Mouse (Mus musculus) heart, postnatal 14 days (tissue): ENCODE data around the gene Ankar. TPM values are rescaled to one million over a fixed set of nuclear protein-coding genes. Genes with fewer than 3 reads are reported as not detected.

Experiments used
- DNase-seq, 2 experiments: peaks; one replicate each; pipeline ENCODE4 v3.0.0; 2021 to 2022
- intact Hi-C: fragments of 180-260 bp; cut with DNase I; formaldehyde crosslinking; loops from one replicate; pipeline ENCODE4 v1.15.1; 2025
- total RNA-seq, 2 experiments: library from RNA; stranded (reverse); gene quantifications; 2 replicates each; pipeline ENCODE4 v1.2.3; 2021

Ankar gene
- total RNA-seq, 2 experiments from 2014 or later, result not detected

DNA sequence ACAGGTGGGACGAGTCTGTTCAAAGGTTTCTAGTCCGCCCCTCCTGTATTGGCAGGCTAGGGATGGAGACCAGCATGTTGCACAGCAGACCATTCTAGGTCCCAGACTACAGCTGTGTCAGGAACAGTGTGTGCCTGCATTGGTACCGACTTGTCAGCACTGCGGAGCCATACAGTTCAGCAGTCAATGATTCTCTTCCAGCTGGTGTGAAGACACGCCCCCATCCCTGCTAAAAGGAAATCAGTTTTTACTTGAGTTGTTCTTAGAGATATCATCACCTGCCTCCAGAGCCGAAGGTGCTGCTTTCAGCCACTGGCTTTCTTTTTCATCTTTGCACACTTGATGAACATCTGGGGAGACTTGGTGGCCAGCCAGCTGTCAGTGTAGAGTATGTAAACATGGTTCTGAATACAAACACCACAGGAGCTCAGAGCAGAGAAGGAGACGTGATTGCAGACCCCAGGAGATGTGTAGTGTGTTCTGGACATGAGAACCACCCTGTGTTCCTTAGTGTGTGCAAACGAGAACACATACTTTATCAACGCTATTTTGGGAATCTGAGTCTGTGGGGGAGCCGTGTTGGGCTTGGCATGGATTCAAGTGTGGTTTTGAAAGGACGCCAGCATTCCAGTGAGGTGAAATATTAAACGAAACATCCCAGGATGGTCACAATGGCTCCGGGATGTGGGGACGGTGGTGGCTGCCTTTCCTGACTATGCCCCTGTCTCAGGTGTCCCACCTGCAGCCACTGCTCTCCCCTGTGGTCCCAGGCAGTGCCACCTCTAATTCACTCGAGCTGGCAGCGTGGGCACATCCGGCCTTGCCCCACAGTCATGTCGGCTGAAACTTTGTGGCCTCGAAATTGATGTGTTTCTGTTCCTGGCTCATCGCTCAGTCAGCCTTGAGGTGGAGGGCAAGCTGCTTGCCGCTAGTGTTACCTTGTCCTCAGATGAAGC lies 101.0 kb downstream of the Ankar start:
- DNase-seq, result peak; percentile 63 to 79
- intact Hi-C loops, result no loop called here

DNA sequence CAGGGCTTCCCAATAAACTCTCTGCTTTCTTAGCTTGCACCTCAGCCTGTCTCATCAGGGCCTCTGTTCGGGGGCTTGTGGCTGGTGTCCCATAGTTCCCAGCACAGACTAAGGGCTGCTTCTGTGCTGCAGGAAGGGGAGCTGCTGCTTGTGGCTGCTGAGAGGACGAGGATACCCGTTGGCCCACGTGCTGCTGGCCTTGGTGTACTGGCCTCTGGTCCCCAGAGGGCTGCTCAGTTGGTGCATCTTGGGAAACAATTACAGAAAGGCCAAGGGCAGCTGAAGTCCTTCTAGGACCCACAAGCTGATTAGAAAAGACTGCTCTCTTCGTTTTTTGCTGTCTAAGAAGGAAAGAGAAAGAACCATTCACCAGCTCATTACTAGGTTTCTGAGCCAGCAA lies 104.1 kb downstream of the Ankar start:
- DNase-seq, result no peak
- intact Hi-C loops, result no loop called here

DNA sequence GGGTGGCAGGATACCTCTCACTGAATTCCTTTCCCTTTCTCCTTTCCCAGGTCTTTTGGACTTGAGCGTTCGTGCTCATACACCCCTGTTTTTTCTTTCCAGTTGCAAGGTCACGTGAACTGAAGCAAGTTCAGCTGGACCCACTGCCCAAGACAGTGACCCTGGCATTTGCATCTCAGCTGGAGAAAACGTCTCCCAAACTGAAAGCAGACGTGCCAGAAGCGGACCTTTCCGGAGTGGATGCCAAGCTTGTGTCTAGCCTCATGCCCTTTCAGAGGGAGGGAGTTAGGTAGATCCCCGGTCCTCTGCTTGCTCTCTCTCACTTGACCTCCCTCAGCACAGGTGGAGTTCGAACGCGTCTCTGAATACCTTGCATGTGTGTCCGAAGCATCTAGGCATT lies 104.7 kb downstream of the Ankar start:
- intact Hi-C loops, result no loop called here
- no peak for DNase-seq

DNA sequence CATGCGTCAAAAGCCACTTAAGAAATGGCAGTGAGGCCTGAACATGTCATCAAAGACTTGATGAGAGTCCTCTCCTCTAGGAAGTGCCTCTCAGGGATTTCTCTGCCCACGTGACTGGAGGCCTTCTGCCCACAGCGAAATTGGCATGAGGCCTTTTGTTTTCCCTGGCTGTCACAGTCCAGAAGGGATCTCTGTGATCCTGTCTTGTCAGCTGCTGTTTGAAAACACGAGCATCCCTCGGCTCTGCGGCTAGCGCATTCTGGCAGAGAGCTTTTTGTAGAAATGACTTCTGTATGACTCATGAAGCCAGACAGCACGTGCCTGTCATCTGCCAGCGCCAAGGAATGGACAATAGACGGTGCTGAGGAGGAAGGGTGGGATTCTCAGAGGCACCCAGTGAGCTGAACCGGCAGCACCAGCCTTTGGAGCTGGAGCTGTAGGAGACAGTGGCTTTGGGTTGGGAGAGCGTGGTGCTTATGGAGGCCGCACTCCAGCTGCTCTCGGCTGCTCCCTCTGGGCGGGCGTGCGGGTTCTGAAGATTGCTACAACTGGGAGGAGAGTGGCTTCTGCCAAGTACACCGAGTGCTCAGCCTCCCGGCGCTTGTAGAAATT lies 106.9 kb downstream of the Ankar start:
- intact Hi-C loops, result no loop called here
- DNase-seq, result peak; percentile 65 to 69

Other genes with a start within 250 kb of the Ankar start
- under 1 TPM in 1 of 2 experiments, not detected in 1; 0.07 TPM for gene March4, start 163.6 kb downstream of the Ankar start, total RNA-seq
- 10 to 100 TPM; 25.6 to 26.2 TPM for gene Smarcal1, start 117.3 kb downstream of the Ankar start, total RNA-seq
- 100 to 1,000 TPM; 632 to 681 TPM for gene Rpl37a, start 10.7 kb upstream of the Ankar start, total RNA-seq
- gene Igfbp2, start 123.9 kb upstream of the Ankar start, total RNA-seq, result 1 to 10 TPM; 1.1 to 1.3 TPM
- gene Igfbp5, start 174.3 kb upstream of the Ankar start, total RNA-seq, result 100 to 1,000 TPM; 139 to 161 TPM